Mouse (Mus musculus) liver, postnatal 0 days (tissue): ENCODE measurements at regions not wholly inside any gene's neighbourhood (a gene's known extent, or its start where the extent isn't known, plus 50 kb on each side); places are given as distances from the start of the nearest gene placed in this dataset.

Experiments used
- CTCF ChIP-seq: sonication (generic); IDR thresholded peaks from 2 replicates; pipeline ENCODE4 v1.5.1; 2016; ENCODE audit warnings: antibody characterized with exemption, low read depth
- EP300 ChIP-seq: IDR thresholded peaks from 2 replicates; pipeline ENCODE4 v1.6.1; 2016; ENCODE audit warnings: antibody characterized with exemption, low read depth, mild to moderate bottlenecking

- TF ChIP-seq CTCF, result no peak
- TF ChIP-seq EP300, result no peak
These were observed 152.0 kb downstream of the Med10 start for GRCm38 (mm10) chr13:69954171-69954570.
